Mouse (Mus musculus) G1E-ER4 (cell line): ENCODE results near the gene Zfp648. TPM values are rescaled to one million over a fixed set of nuclear protein-coding genes. Genes with fewer than 3 reads are reported as not detected.

ENCODE experiments used
- GATA1 ChIP-seq: IDR thresholded peaks from one replicate; pipeline ENCODE4 v1.8.0; 2012; ENCODE audit warnings: low read length, inconsistent platforms
- polyA plus RNA-seq: library from polyadenylated mRNA; stranded (reverse); fragments of >175 nt; gene quantifications from 2 replicates; pipeline ENCODE4 v1.2.3, GENCODE M21; 2012

Gene Zfp648
- polyA plus RNA-seq, 1 experiment, result not detected

DNA sequence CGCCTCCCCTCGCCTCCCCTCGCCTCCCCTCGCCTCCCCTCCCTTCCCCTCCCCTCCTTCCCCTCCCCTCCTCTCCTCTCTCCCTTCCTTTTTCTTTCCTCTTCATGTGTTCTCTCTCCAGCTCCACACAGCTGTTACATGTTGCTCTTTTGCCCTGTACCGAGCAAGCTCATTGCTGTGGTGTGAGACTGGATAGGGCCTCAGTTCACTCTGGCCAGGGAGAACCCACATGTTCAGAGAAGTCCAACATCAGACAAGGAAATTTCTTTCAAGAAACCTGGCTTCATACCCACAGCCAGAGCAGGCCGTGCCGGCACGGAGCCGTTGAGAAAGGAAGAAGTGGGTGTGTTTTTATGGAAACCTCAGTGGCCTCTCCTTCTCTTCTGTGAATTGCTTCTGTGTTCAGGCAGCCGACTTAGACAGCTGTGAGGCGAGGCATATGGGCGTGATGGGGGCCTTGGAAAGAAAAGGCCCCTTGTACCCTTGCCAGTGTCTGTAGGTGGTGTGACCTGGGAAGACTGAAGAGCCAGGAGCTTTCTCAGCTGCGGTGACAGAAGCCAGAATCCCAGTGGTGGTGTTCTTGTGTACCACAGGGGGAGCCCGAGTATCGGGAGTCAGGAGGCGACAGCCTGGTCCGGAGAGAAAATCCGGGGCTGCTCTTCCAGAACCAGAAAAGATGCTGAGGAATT, 11.0 kb upstream of the Zfp648 start:
- no peak for TF ChIP-seq GATA1

DNA sequence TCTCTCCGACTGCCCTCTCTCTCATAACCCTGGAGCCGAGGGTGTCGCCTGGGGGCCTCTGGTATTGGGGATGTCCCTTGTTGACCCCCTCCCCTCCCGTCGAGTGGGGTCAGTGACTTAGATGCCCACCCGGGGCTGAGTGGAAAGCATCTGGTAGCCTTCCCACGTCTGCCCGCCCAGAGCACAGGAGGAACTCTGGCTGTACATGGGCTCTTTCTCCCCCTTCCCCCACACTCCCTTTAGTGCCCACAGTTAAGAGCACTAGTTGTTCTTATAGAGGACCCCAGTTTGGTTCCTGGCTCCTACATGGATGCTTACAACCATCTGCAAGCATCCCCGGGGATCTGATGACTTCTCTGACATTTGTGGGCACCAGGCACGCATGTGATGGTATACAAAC, 2.1 kb upstream of the Zfp648 start:
- no peak for TF ChIP-seq GATA1

- TF ChIP-seq GATA1, result no peak
Measured at GRCm38 (mm10) chr1:154202580-154202979, 1.6 kb downstream of the Zfp648 start.

DNA sequence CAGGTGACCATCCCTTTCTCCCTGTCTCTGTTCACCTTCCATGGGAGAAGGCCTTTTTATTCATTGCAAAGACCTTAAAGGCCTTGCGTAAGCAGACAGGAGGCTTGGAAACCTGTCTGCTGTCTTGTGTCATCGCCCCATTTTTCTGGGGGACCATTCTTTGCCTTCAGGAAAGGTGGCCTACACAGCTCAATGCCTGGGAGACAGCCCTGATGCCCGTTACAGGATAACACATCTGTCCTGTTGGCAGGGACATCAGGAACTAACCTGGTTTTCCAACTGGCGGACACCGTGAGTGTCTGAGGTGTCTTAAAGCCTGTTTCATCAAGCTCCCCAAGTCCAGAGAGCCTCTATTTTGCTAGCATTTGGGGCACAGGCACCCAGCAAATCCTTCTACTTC, 2.4 kb downstream of the Zfp648 start:
- TF ChIP-seq GATA1, result no peak

DNA sequence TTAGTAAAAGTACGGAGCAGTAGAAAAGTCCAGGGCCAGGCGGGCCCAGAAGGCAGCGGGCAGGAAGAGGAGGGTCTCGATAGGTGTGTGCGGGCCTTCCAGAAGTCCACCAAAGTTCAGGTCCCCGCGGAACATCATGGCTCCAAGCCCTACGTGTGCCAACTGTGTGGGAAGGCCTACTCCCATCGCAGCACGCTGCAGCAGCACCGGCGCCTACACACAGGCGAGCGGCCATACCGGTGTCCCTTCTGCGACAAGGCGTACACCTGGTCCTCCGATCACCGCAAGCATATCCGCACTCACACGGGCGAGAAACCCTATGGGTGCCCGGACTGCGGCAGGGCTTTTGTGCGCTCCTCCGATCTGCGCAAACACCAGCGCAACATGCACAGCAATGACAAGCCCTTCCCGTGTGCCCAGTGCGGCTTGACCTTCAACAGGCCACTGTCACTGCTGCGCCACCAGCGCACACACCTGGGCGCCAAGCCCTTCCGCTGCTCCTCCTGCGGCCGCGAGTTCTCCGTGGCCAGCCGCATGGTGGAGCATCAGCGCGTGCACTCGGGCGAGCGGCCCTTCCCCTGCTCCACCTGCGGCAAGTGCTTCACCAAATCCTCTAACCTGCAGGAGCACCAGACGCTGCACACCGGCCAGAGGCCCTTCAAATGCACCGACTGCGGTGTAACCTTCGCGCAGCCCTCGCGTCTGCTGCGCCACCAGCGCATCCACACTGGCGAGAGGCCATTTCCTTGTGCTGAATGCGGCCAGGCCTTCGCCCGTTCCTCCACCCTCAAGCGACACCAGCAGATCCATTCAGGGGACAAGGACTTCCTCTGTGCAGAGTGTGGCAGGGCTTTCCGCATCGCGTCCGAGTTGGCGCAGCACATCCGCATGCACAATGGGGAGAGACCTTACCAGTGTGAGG, 3.9 kb downstream of the Zfp648 start:
- TF ChIP-seq GATA1, result no peak

GRCm38 (mm10) chr1:154219991-154220390, 19.0 kb downstream of the Zfp648 start:
- TF ChIP-seq GATA1, result no peak

GRCm38 (mm10) chr1:154220566-154220965, 19.6 kb downstream of the Zfp648 start:
- no peak for TF ChIP-seq GATA1

DNA sequence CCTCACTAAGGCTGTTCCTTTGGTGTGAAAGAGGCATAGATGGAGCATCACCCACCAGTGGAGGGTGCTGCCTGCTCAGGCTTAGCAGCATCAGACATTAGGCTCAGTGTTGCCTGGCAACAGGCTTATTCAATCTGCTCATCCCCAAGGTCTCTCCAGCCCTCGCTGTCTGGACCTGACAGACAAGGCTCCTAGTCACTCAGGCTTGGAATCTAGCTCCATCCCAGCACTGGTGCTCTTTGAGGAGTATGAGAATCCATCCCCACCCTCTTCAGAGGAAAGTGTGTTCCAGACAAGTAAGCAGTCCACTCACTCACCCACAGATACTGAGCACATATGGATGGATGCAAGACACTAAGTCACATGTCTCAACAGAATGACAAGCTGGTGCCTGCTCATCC, 22.8 kb downstream of the Zfp648 start:
- TF ChIP-seq GATA1, result no peak

DNA sequence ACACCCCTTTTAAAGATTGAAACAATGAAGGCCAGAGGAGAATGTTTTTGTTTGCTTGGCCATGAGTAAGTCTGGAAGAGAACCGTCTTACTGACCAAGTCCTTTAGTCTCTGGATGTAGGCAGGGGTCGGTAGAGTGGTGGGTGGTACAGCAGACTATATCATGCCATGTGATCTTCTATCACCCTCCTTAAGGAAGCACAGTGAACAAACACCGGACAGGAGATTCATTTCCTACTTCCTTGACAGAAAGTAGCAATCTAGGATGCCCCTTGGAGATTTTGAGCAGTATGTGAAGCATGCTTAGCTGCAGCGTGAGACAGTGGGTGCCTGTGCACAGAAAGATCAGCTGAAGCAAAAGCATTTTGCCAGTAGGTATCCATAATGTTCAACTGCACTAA, 31.6 kb downstream of the Zfp648 start:
- no peak for TF ChIP-seq GATA1

DNA sequence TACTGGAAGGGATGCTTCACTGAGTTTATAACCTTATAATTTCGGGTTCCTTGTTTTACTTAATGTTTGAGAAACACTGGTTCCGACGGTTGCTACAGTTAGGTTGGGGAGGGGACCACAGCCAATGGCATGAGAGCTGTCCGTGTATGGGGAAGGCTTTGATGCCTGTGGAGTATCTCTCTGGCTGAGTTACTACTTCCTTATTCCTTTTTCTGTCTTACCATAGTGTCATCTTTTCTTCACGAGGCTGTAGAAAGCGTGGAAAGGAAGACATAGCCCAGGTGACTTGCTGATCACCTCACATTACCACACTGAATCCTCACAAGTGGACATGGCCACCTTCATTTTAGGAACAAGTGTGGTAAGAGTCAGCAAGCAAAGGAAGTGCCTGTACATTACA, 32.0 kb downstream of the Zfp648 start:
- no peak for TF ChIP-seq GATA1

DNA sequence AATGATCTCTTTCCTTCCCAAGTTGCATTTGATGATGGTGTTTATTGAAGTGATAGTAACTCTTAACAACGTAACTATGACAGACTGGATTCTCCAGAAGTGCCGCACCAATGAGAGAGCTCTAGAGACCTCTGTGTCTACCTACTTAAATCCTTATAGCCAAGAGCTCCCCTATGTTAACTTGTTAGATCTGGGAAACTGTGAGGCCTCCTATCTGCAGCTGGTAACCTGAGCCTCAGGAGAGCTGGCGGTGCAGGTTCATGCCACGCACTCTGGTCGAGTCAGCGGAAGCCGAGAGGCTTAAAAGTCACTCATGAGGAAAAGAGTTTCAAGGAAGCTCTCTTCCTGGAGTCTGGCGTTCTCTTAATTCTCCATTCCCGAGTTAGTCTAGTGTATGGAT, 33.8 kb downstream of the Zfp648 start:
- TF ChIP-seq GATA1, result no peak

- TF ChIP-seq GATA1, result no peak
Measured at GRCm38 (mm10) chr1:154238876-154239275, 37.9 kb downstream of the Zfp648 start.

DNA sequence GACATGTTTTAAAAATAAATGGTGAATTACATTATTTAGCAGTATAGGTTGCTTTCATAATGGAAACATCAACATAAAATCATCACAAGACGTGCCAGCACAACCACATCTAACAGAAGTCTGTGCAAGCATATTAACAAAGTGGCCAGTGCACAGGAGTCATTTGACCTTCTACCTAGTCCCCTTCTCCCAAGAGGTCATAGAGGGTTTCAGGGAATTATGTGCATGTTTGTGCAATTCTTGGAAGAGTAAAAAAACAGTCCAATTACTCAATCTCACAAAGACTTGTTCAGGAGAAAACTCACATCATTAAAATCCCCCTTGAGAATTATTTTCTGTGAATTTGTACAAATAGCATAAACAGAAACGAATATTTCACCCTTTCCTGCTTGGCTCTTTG, 50.2 kb downstream of the Zfp648 start:
- TF ChIP-seq GATA1, result no peak

GRCm38 (mm10) chr1:154252739-154253138, 51.8 kb downstream of the Zfp648 start:
- TF ChIP-seq GATA1, result no peak
